Mouse (Mus musculus) lung, embryonic 16.5 days (tissue): ENCODE measurements around the gene Gtpbp1. TPM values are rescaled to one million over a fixed set of nuclear protein-coding genes. Genes with fewer than 3 reads are reported as not detected.
A peak's percentile ranks its signal among the peaks of the same experiment; 100 is the strongest.

Source experiments
- ATAC-seq: fragments of 200-750 bp; cut with Nextera tagmentation; 2 replicates; pipeline ENCODE4 v1.8.0; 2017; ENCODE audit warnings: low read depth, mild to moderate bottlenecking, moderate library complexity
- H3K27ac ChIP-seq: fragments of 300-500 bp; sonication (generic); 2 replicates; pipeline ENCODE4 v1.5.1; 2014; ENCODE audit warnings: mild to moderate bottlenecking, control low read depth, low read length
- H3K27me3 ChIP-seq: fragments of 300-500 bp; sonication (generic); 2 replicates; pipeline ENCODE4 v1.6.1; 2014; ENCODE audit warnings: low read depth, low read length, mixed read lengths; ENCODE audit not compliant: control insufficient read depth, insufficient read depth
- H3K36me3 ChIP-seq: fragments of 300-500 bp; sonication (generic); 2 replicates; pipeline ENCODE4 v1.6.1; 2014; ENCODE audit warnings: low read length; ENCODE audit not compliant: control insufficient read depth, insufficient read depth
- H3K4me1 ChIP-seq: fragments of 300-500 bp; sonication (generic); replicated peaks from 2 replicates; pipeline ENCODE4 v1.6.1; 2014; ENCODE audit warnings: low read length, mixed read lengths; ENCODE audit not compliant: control insufficient read depth, insufficient read depth
- H3K4me2 ChIP-seq: fragments of 300-500 bp; sonication (generic); 2 replicates; pipeline ENCODE4 v1.6.1; 2014; ENCODE audit warnings: low read depth, low read length, control low read depth
- H3K4me3 ChIP-seq: fragments of 300-500 bp; sonication (generic); 2 replicates; pipeline ENCODE4 v1.5.1; 2014; ENCODE audit warnings: mild to moderate bottlenecking, low read length, control low read depth
- H3K9ac ChIP-seq: fragments of 300-500 bp; sonication (generic); 2 replicates; pipeline ENCODE4 v1.6.1; 2014; ENCODE audit warnings: low read length, control low read depth
- H3K9me3 ChIP-seq: fragments of 300-500 bp; sonication (generic); 2 replicates; pipeline ENCODE4 v1.6.1; 2016; ENCODE audit warnings: low read length; ENCODE audit not compliant: control insufficient read depth
- WGBS: fragments of 180-500 bp; shearing (Covaris S2); extraction: QIAGEN DNeasy Blood & Tissue Kit; methylation state at CpG from one replicate; pipeline ENCODE4 v1.1.7; 2014; 5-methylcytosine and 5-hydroxymethylcytosine counted together
- polyA plus RNA-seq: library from polyadenylated mRNA; unstranded; fragments of >200 nt; fragmentation: Nextera tagmentation; extraction: Ambion mirVana; gene quantifications from 2 replicates; pipeline ENCODE4 v1.2.1, GENCODE M21; 2015

Gtpbp1 gene
- polyA plus RNA-seq, 1 experiment from 2014 or later, result 30.1 TPM

- WGBS, result 8% methylated on average over 24 of the region's 24 CpGs
- no peak for ATAC-seq
- H3K27ac ChIP-seq, result peak overlapping the region; percentile 69; the same call in 1 of the 2 replicates
- peak overlapping the region; percentile 89 for H3K4me3 ChIP-seq
- peaks cover 2% of the 10 kb centered on the region; the same call in 1 of the 2 replicates for H3K36me3 ChIP-seq
- no peaks in the 10 kb centered on the region for H3K27me3 ChIP-seq
- peaks cover 35% of the 10 kb centered on the region for H3K4me1 ChIP-seq
- H3K9ac ChIP-seq, result peak overlapping the region; percentile 21
- H3K9me3 ChIP-seq, result no peaks in the 10 kb centered on the region
- peak overlapping the region; percentile 79 for H3K4me2 ChIP-seq
These were observed 801 bp upstream of the Gtpbp1 start for GRCm38 (mm10) chr15:79689662-79690425.

- WGBS, result 0% methylated on average over 40 of the region's 53 CpGs
- H3K4me1 ChIP-seq, result peaks cover 22% of the 10 kb centered on the region
- peak overlapping the region; percentile 71 for H3K27ac ChIP-seq
These were observed 421 bp downstream of the Gtpbp1 start for GRCm38 (mm10) chr15:79691023-79691508.

GRCm38 (mm10) chr15:79692334-79692733 lies 1.7 kb downstream of the Gtpbp1 start:
- Histone ChIP-seq H3K4me2 (peak overlapping the region; percentile 98; the same call in 1 of the 2 replicates), H3K9ac (no peak overlapping the region), H3K27me3 (no peaks in the 10 kb centered on the region), H3K4me3 (no peak overlapping the region), H3K36me3 (peaks cover 3% of the 10 kb centered on the region; the same call in 1 of the 2 replicates), H3K9me3 (no peaks in the 10 kb centered on the region), H3K27ac (no peak overlapping the region), H3K4me1 (peaks cover 19% of the 10 kb centered on the region)
- ATAC-seq, result no peak
- 85% methylated on average over 5 of the region's 5 CpGs for WGBS

More at GRCm38 (mm10) chr15:79691023-79691508, 421 bp downstream of the Gtpbp1 start:
- ATAC-seq, result peak; percentile 5
- no peaks in the 10 kb centered on the region for H3K27me3 ChIP-seq
- H3K9me3 ChIP-seq, result no peaks in the 10 kb centered on the region
- H3K4me3 ChIP-seq, result peak overlapping the region; percentile 89
- peak overlapping the region; percentile 94 for H3K9ac ChIP-seq
- H3K4me2 ChIP-seq, result peak overlapping the region; percentile 98
- H3K36me3 ChIP-seq, result peaks cover 3% of the 10 kb centered on the region; the same call in 1 of the 2 replicates

GRCm38 (mm10) chr15:79693740-79694139 lies 3.1 kb downstream of the Gtpbp1 start:
- H3K27ac ChIP-seq, result no peak overlapping the region
- H3K9me3 ChIP-seq, result no peaks in the 10 kb centered on the region
- WGBS, result 68% methylated on average over 11 of the region's 11 CpGs
- no peak overlapping the region for H3K4me3 ChIP-seq
- H3K36me3 ChIP-seq, result peaks cover 3% of the 10 kb centered on the region; the same call in 1 of the 2 replicates
- no peak for ATAC-seq
- H3K9ac ChIP-seq, result 0 out of 2 replicates have a peak overlapping the region, but pooled peaks have one; percentile 5
- H3K4me1 ChIP-seq, result peaks cover 19% of the 10 kb centered on the region
- no peaks in the 10 kb centered on the region for H3K27me3 ChIP-seq
- H3K4me2 ChIP-seq, result no peak overlapping the region; the same call in 1 of the 2 replicates

- no peak overlapping the region for H3K4me2 ChIP-seq
- 85% methylated on average over 4 of the region's 4 CpGs for WGBS
These were observed 3.9 kb downstream of the Gtpbp1 start for GRCm38 (mm10) chr15:79694512-79694911.

GRCm38 (mm10) chr15:79695516-79695915 lies 4.9 kb downstream of the Gtpbp1 start:
- WGBS, result 21% methylated on average over 3 of the region's 3 CpGs
- Histone ChIP-seq H3K27ac (no peak overlapping the region), H3K27me3 (no peaks in the 10 kb centered on the region), H3K9ac (no peak overlapping the region), H3K4me3 (no peak overlapping the region), H3K4me1 (peaks cover 13% of the 10 kb centered on the region), H3K4me2 (no peak overlapping the region), H3K9me3 (no peaks in the 10 kb centered on the region), H3K36me3 (peaks cover 3% of the 10 kb centered on the region; the same call in 1 of the 2 replicates)
- ATAC-seq, result no peak

More at GRCm38 (mm10) chr15:79694512-79694911, 3.9 kb downstream of the Gtpbp1 start:
- peaks cover 18% of the 10 kb centered on the region for H3K4me1 ChIP-seq
- no peaks in the 10 kb centered on the region for H3K9me3 ChIP-seq
- H3K27ac ChIP-seq, result no peak overlapping the region
- peaks cover 3% of the 10 kb centered on the region; the same call in 1 of the 2 replicates for H3K36me3 ChIP-seq
- no peak overlapping the region for H3K9ac ChIP-seq
- no peak for ATAC-seq
- H3K27me3 ChIP-seq, result no peaks in the 10 kb centered on the region
- H3K4me3 ChIP-seq, result no peak overlapping the region

- Histone ChIP-seq H3K27me3 (no peaks in the 10 kb centered on the region), H3K27ac (no peak overlapping the region), H3K4me1 (peaks cover 12% of the 10 kb centered on the region), H3K9me3 (no peaks in the 10 kb centered on the region), H3K4me2 (no peak overlapping the region), H3K9ac (no peak overlapping the region), H3K36me3 (peaks cover 3% of the 10 kb centered on the region; the same call in 1 of the 2 replicates), H3K4me3 (no peak overlapping the region)
- WGBS, result 91% methylated on average over 2 of the region's 2 CpGs
- ATAC-seq, result no peak
These were observed 5.9 kb downstream of the Gtpbp1 start for GRCm38 (mm10) chr15:79696508-79696907.

- Histone ChIP-seq H3K4me2 (no peak overlapping the region), H3K27ac (no peak overlapping the region), H3K4me3 (no peak overlapping the region), H3K4me1 (peaks cover 7% of the 10 kb centered on the region), H3K9me3 (no peaks in the 10 kb centered on the region), H3K36me3 (peaks cover 3% of the 10 kb centered on the region; the same call in 1 of the 2 replicates), H3K9ac (no peak overlapping the region), H3K27me3 (no peaks in the 10 kb centered on the region)
- no peak for ATAC-seq
- 88% methylated on average over 6 of the region's 6 CpGs for WGBS
These were observed 6.4 kb downstream of the Gtpbp1 start for GRCm38 (mm10) chr15:79697011-79697410.

GRCm38 (mm10) chr15:79697558-79698187 lies 7.0 kb downstream of the Gtpbp1 start:
- ATAC-seq, result no peak

More at GRCm38 (mm10) chr15:79697558-79698187, 7.0 kb downstream of the Gtpbp1 start:
- H3K27ac ChIP-seq, result no peak overlapping the region
- H3K36me3 ChIP-seq, result peaks cover 3% of the 10 kb centered on the region; the same call in 1 of the 2 replicates
- WGBS, result 65% methylated on average over 9 of the region's 9 CpGs
- H3K9me3 ChIP-seq, result no peaks in the 10 kb centered on the region
- no peak overlapping the region for H3K4me2 ChIP-seq
- H3K4me3 ChIP-seq, result no peak overlapping the region
- no peak overlapping the region for H3K9ac ChIP-seq
- H3K4me1 ChIP-seq, result peaks cover 2% of the 10 kb centered on the region
- H3K27me3 ChIP-seq, result no peaks in the 10 kb centered on the region
